Mouse (Mus musculus): Measurements from ENCODE around the gene Rftn2. TPM values are rescaled to one million over a fixed set of nuclear protein-coding genes. Genes with fewer than 3 reads are reported as not detected.

Rftn2 gene
- polyA plus RNA-seq, 1 experiment from 2014 or later: 6.9 TPM

DNA sequence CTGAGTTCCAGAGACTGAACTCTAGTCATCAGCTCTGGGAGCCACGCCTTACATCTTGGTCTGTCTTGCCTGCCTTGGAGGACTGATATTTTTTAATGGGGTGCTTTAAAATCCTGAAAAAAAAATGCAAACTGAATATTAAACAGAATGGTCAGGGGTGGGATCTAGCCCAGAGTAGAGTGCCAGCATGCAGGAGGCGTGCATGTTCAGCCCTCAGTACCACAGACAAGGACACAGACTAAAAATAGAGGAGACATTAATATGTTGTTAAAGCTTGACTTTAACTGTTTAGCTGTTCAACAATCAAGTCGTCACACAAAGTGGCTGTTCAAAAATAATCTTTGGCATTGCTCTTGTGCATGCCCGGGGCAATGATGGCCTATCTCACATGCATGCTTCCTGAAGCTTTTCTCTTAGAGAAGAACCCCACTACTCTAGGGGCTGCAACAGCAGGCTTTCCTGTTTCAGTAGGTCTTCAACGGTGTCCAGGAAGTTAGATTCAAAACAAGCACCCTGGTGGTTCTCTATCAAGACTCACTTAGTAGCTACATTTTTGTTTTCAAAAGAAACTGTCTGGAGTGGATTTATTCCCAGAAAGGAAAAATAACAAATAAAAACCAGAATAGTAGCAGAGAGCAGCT is 18.0 kb downstream of the Rftn2 start:
- Histone ChIP-seq H3K36me3 (replicated peaks) (no peaks in the 10 kb centered on the region), H3K27ac (no peak overlapping the region), H3K9me3 (no peaks in the 10 kb centered on the region), H3K27me3 (replicated peaks) (no peaks in the 10 kb centered on the region), H3K4me3 (no peak overlapping the region), H3K4me2 (no peak overlapping the region), H3K4me1 (no peaks in the 10 kb centered on the region), H3K9ac (no peak overlapping the region)
- 82% methylated on average over 5 of the region's 5 CpGs for WGBS
- no peak for ATAC-seq (replicated peaks)

DNA sequence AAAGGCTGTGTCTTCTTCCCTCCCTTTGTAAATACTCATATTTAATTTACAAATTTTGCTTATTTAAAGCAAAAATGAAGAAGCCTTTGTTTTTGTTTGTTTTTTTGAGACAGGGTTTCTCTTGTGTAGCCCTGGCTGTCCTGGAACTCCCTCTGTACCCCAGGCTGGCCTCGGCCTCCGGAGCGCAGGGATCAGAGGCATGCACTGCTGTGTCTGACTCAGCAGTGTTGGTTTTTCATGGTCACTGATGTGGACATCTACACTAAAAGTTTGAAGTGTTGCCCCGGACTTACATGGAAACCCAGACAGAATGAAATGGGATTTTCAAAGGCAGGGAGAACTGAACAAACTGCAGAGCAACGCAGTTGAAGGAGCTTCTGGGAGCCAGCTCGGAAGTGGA is 19.0 kb downstream of the Rftn2 start:
- H3K4me3 ChIP-seq: no peak overlapping the region
- WGBS: 89% methylated on average over 6 of the region's 6 CpGs
- no peak for ATAC-seq (replicated peaks)
- no peaks in the 10 kb centered on the region for H3K9me3 ChIP-seq
- no peaks in the 10 kb centered on the region for H3K36me3 ChIP-seq (replicated peaks)
- H3K9ac ChIP-seq: no peak overlapping the region
- no peak overlapping the region for H3K27ac ChIP-seq
- H3K4me2 ChIP-seq: no peak overlapping the region
- H3K4me1 ChIP-seq: no peaks in the 10 kb centered on the region
- H3K27me3 ChIP-seq (replicated peaks): no peaks in the 10 kb centered on the region

DNA sequence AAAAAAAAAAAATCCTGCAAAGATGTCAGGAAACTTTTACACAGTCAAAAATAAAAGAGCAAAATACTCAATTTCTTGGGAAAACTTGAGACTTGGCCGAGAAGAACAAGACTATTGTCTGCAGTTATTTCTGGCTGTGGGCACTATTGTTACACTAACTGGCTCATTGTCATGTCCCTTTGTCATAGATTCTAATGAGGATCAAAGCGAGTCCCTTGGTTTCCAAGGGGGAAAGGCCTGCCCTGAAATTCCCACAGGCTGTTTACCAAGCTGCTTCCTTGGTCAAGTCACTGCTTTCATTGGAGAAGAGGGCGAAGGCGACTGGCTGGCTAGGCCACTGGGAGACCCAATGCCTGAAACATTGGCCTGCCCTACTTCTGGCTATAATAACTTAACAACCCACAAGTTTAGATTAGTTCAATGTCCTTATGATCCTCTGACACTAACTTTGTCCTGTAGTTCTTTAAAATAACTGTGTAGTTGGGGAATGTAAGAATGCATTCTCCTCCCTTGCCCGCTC is 20.7 kb downstream of the Rftn2 start:
- Histone ChIP-seq H3K36me3 (replicated peaks) (no peaks in the 10 kb centered on the region), H3K27ac (no peak overlapping the region), H3K4me1 (no peaks in the 10 kb centered on the region), H3K27me3 (replicated peaks) (no peaks in the 10 kb centered on the region), H3K9me3 (no peaks in the 10 kb centered on the region), H3K9ac (no peak overlapping the region), H3K4me3 (no peak overlapping the region), H3K4me2 (no peak overlapping the region)
- ATAC-seq (replicated peaks): no peak
- WGBS: 27% methylated on average over 5 of the region's 5 CpGs

- no peak overlapping the region for H3K9ac ChIP-seq
- H3K4me2 ChIP-seq: no peak overlapping the region
- H3K4me3 ChIP-seq: no peak overlapping the region
- ATAC-seq (replicated peaks): no peak; the same call in 1 of the 2 replicates
- no peak overlapping the region for H3K27ac ChIP-seq
- H3K36me3 ChIP-seq (replicated peaks): no peaks in the 10 kb centered on the region
- no peaks in the 10 kb centered on the region for H3K4me1 ChIP-seq
- no peaks in the 10 kb centered on the region for H3K9me3 ChIP-seq
- WGBS: 53% methylated on average over 18 of the region's 18 CpGs
- 0 out of 2 replicates have a peak, but pooled peaks cover 4% of the 10 kb centered on the region for H3K27me3 ChIP-seq (replicated peaks)
Observed at GRCm38 (mm10) chr1:55201850-55202752, 24.5 kb downstream of the Rftn2 start.

DNA sequence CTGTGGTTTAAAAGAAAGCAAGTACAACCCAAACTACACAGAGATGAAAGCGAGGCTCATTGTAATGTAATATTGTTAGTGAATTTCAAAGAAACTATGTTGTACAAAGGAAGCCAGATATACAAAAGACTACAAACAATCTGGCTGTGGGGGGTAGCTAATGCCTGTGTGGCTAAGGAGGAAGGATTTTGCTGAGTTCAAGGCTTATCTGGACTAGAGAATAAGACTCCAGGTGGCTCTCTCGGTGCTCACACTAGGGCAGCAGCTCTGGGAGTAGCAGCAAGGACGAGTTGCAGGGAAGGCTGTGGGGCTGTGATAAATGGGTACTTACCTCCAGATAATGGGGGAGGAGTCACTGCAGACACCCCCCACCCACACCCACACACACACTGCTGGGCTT is 27.9 kb downstream of the Rftn2 start:
- Histone ChIP-seq H3K4me1 (peaks cover 14% of the 10 kb centered on the region), H3K9me3 (no peaks in the 10 kb centered on the region), H3K4me2 (no peak overlapping the region), H3K27me3 (replicated peaks) (0 out of 2 replicates have a peak, but pooled peaks cover 4% of the 10 kb centered on the region), H3K27ac (no peak overlapping the region), H3K4me3 (no peak overlapping the region), H3K9ac (no peak overlapping the region), H3K36me3 (replicated peaks) (no peaks in the 10 kb centered on the region)
- no peak for ATAC-seq (replicated peaks)
- 9% methylated on average over 3 of the region's 3 CpGs for WGBS

DNA sequence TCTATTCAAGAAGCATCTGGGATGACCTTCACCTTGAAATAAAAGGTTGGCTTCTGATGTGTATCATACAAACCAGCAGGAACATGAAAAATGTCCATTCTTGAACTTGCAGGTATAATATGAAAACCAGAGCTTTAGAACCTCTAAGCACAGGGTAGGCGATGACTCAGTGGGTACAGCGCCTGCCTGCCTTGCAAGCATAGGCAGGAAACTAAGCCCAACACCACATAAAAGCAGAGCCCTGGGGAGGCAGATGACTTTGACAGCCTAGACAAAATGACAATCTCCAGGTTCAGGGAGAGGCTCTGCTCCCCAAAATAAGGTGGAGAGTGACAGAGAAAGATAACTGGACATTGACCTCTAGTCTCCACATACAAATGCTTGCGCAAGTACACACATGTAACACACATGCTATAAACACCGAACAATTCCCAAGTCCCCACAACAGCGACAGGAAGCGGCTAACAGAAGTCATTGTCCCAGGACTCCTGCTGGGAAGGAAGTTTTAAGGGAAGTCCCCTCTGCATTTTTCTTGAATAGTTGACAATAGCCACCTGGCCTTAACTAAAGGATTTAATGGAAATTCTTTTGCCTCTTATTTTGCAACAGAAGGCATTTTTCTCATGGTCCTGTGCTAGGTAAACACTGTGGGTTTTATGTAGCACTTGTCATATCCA is 30.1 kb downstream of the Rftn2 start:
- Histone ChIP-seq H3K27me3 (replicated peaks) (0 out of 2 replicates have a peak, but pooled peaks cover 4% of the 10 kb centered on the region), H3K36me3 (replicated peaks) (no peaks in the 10 kb centered on the region), H3K9ac (no peak overlapping the region), H3K4me1 (peaks cover 24% of the 10 kb centered on the region), H3K9me3 (no peaks in the 10 kb centered on the region), H3K4me2 (no peak overlapping the region), H3K27ac (no peak overlapping the region), H3K4me3 (no peak overlapping the region)
- no peak for ATAC-seq (replicated peaks)
- 44% methylated on average over 6 of the region's 6 CpGs for WGBS

- Histone ChIP-seq H3K4me2 (peak overlapping the region; percentile 44; the same call in 1 of the 2 replicates), H3K36me3 (replicated peaks) (no peaks in the 10 kb centered on the region), H3K9me3 (no peaks in the 10 kb centered on the region), H3K27ac (no peak overlapping the region), H3K9ac (no peak overlapping the region), H3K4me3 (no peak overlapping the region), H3K27me3 (replicated peaks) (no peaks in the 10 kb centered on the region), H3K4me1 (peaks cover 24% of the 10 kb centered on the region)
- no peak for ATAC-seq (replicated peaks)
- 51% methylated on average over 4 of the region's 4 CpGs for WGBS
Observed at GRCm38 (mm10) chr1:55195021-55195420, 31.6 kb downstream of the Rftn2 start.

DNA sequence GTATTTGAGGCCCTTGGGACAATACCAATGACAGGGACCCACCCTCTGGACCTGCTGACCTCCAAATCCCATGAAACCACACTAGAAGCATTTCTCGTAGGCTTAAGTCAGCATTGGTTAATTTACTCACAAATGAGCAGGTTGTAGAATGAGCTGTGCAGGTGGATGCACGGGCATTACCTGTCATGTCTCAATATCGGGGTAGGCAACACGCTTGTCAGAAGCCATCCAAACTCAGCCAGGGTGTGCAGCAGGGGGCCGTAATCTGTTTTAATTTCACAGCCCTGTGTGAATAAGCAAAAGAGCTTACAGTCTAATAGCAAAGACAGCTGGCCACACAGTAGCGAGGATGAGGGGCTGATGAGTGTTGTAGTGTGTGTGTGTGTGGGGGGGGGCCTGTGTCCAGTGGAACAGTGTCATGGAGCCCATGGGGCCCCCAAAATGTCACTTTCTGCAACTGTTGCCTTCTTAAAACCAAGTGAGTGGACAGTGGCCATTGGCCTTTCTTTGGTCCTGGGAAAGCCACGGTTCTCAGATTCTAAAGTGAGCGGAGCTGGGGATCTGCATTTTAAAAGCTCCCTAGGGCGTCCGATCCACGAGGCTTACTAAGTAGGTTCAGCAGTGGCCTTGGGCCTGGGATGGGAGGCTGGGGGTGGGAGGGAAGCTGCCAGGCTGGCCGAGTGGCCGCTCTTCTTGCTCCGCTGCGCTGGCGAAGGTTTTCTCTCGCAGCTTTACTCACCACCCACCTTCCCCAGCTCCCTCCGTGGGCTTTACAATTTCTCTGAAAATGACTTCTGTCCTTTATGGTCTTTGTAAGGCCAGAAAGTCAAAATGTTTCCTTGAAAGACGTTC is 32.3 kb downstream of the Rftn2 start:
- Histone ChIP-seq H3K4me1 (peaks cover 24% of the 10 kb centered on the region), H3K27ac (no peak overlapping the region), H3K9me3 (no peaks in the 10 kb centered on the region), H3K36me3 (replicated peaks) (no peaks in the 10 kb centered on the region), H3K9ac (no peak overlapping the region), H3K27me3 (replicated peaks) (no peaks in the 10 kb centered on the region), H3K4me3 (peak overlapping the region; percentile 9; the same call in 1 of the 2 replicates), H3K4me2 (peak overlapping the region; percentile 44)
- WGBS: 10% methylated on average over 19 of the region's 19 CpGs
- 0 out of 2 replicates have a peak, but pooled peaks have one; percentile 32 for ATAC-seq (replicated peaks)

DNA sequence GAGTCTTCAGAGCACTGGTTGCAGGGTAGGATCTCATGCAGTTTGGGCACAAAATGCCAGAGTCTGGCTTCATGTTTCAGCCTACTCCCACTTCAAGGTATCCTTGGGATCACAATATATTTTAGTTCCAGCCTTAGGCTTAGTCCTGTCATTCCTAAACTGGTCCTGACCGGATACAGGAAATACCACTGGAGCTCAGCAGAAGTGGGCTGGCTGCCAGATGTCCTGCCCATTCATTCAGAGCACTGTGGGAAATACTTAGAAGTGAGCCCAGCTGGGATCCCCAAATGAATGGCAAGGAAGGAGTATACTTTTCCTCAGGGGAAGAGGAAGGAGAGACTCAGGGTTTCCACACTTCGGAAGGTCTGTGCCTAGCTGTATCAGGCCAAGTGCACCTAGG is 33.3 kb downstream of the Rftn2 start:
- no peak overlapping the region for H3K4me3 ChIP-seq
- ATAC-seq (replicated peaks): peak; percentile 49; the same call in 1 of the 2 replicates
- no peak overlapping the region for H3K9ac ChIP-seq
- no peaks in the 10 kb centered on the region for H3K27me3 ChIP-seq (replicated peaks)
- no peaks in the 10 kb centered on the region for H3K9me3 ChIP-seq
- 28% methylated on average over 2 of the region's 2 CpGs for WGBS
- no peaks in the 10 kb centered on the region for H3K36me3 ChIP-seq (replicated peaks)
- H3K4me2 ChIP-seq: no peak overlapping the region
- peaks cover 24% of the 10 kb centered on the region for H3K4me1 ChIP-seq
- H3K27ac ChIP-seq: no peak overlapping the region

DNA sequence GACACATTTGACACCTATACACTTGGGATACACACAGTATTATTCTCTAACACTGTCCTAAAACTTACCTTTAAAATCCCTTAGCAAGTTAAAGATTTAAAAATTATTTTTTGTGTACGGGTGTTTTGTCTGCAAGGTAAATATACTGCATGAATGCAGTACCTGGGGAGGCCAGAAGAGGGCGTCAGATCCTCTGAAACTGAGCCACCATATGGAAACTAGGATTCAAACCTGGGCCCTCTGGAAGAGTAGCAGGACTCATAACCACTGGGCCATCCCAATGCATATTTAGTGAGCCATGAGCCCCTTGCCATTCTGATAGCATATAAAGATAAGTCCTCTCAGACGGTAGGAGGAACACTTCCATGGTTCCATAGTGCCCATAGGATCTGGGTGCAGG is 33.8 kb downstream of the Rftn2 start:
- Histone ChIP-seq H3K9ac (no peak overlapping the region), H3K36me3 (replicated peaks) (no peaks in the 10 kb centered on the region), H3K27me3 (replicated peaks) (no peaks in the 10 kb centered on the region), H3K4me2 (no peak overlapping the region), H3K4me1 (peaks cover 24% of the 10 kb centered on the region), H3K4me3 (no peak overlapping the region), H3K9me3 (no peaks in the 10 kb centered on the region), H3K27ac (peak overlapping the region; percentile 59; the same call in 1 of the 2 replicates)
- WGBS: 49% methylated on average over 3 of the region's 3 CpGs
- 0 out of 2 replicates have a peak, but pooled peaks have one; percentile 1 for ATAC-seq (replicated peaks)

DNA sequence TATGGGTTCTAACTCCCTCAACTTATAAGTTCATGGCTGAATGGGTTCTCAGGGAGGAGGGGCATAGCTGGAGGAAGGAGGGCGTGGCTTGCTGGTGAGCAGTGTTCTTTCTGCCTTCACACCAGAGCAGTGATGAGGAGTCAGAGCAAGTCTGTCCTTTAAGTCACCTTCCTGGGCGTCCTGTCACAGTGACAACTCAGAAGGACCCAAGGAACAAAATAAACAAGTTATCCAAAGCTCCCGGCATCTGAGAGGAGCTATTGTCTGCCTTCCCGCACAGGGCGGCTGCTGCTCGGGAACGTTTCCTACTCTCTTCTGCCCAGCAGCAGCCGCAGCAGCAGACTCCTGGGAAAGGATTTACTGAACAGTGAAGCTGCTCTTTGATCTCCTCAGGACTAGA is 34.6 kb downstream of the Rftn2 start:
- ATAC-seq (replicated peaks): peak; percentile 74
- no peaks in the 10 kb centered on the region for H3K36me3 ChIP-seq (replicated peaks)
- WGBS: 5% methylated on average over 8 of the region's 8 CpGs
- H3K9ac ChIP-seq: peak overlapping the region; percentile 36; the same call in 1 of the 2 replicates
- H3K4me1 ChIP-seq: peaks cover 24% of the 10 kb centered on the region
- H3K27me3 ChIP-seq (replicated peaks): no peaks in the 10 kb centered on the region
- no peaks in the 10 kb centered on the region for H3K9me3 ChIP-seq
- H3K4me2 ChIP-seq: peak overlapping the region; percentile 53
- H3K27ac ChIP-seq: peak overlapping the region; percentile 59
- H3K4me3 ChIP-seq: peak overlapping the region; percentile 32

Data from midbrain, embryonic 15.5 days (tissue).